8 mouse cellular contexts compared by ENCODE assay signal in the genomic region with DNA sequence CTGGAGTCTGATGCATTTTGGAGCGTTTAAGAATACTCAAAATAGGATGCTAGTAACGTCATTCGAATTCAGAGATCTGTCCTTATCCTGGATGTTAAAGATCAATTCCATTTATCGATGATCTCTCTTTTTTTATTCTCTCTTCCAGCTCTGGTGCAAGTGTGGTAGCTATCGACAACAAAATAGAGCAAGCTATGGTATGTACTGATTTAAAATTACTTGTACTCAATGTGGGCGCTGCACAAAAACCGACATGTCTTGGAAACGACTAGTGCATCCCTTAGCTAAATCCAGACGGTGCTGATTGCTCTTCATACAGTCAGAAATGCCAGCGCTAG. TPM values are rescaled to one million over a fixed set of nuclear protein-coding genes. Genes with fewer than 3 reads are reported as not detected.
DNase-seq lines count a peak whose midpoint lies in the region; ATAC-seq and TF ChIP-seq lines count a peak whose summit lies in the region.

No protein-coding gene starts in this region.

- peak overlapping the region; percentile 99 for H3K27ac ChIP-seq in heart, postnatal 0 days (ENCODE audit: low read depth)
- no peak overlapping the region; the same call in 1 of the 2 replicates for H3K27ac ChIP-seq in MEL (ENCODE audit: control insufficient read depth, low read depth, low read length)
- peak overlapping the region; percentile 100 for H3K27ac ChIP-seq in hindbrain, embryonic 10.5 days
- H3K27ac ChIP-seq in midbrain, embryonic 10.5 days (replicated peaks) = peak overlapping the region; percentile 100

- WGBS in heart, postnatal 0 days = under 1% methylated on average over 10 of the region's 10 CpGs
- 2% methylated on average over 10 of the region's 10 CpGs for WGBS in hindbrain, embryonic 10.5 days
- 2% methylated on average over 10 of the region's 10 CpGs for WGBS in midbrain, embryonic 10.5 days

- no peak for TF ChIP-seq RAD21 in MEL (IDR thresholded peaks at IDR 0.05; ENCODE audit: low read depth, low read length)

- H3K4me2 ChIP-seq in heart, postnatal 0 days (ENCODE audit: low read depth, low read length) = peak overlapping the region; percentile 74

- peak overlapping the region; percentile 73 for H3K4me3 ChIP-seq in heart, postnatal 0 days (ENCODE audit: low read depth, low read length)
- peak overlapping the region; percentile 60 to 89 for H3K4me3 ChIP-seq in MEL (ENCODE audit: control insufficient read depth in 1 of 2, insufficient read depth in 1 of 2, low read depth in 2 of 2, low read length in 2 of 2)
- H3K4me3 ChIP-seq in hindbrain, embryonic 10.5 days = peak overlapping the region; percentile 80
- peak overlapping the region; percentile 80 for H3K4me3 ChIP-seq in midbrain, embryonic 10.5 days

- TF ChIP-seq POLR2A in MEL (IDR thresholded peaks at IDR 0.05; ENCODE audit: control insufficient read depth in 1 of 2, insufficient read depth in 1 of 2, low read depth in 1 of 2, low read length in 2 of 2, poor library complexity in 1 of 2) = 0 out of 4 replicates have a peak, but pooled peaks of 1 of the 2 experiments have one; percentile 33

- no peaks in the 10 kb centered on the region for H3K9me3 ChIP-seq in heart, postnatal 0 days (replicated peaks; ENCODE audit: control insufficient read depth, low read length)
- no peaks in the 10 kb centered on the region for H3K9me3 ChIP-seq in MEL (replicated peaks; ENCODE audit: insufficient read depth, low read length)
- no peaks in the 10 kb centered on the region for H3K9me3 ChIP-seq in hindbrain, embryonic 10.5 days
- no peaks in the 10 kb centered on the region for H3K9me3 ChIP-seq in midbrain, embryonic 10.5 days (replicated peaks)

- H3K36me3 ChIP-seq in heart, postnatal 0 days (replicated peaks; ENCODE audit: control insufficient read depth, insufficient read depth, low read length) = peaks cover 20% of the 10 kb centered on the region
- peaks cover 0 to 4% of the 10 kb centered on the region in 2 experiments; a peak in 2 of 4 replicates for H3K36me3 ChIP-seq in MEL (ENCODE audit: control insufficient read depth in 1 of 2, insufficient read depth in 2 of 2, low read length in 2 of 2)
- peaks cover 33% of the 10 kb centered on the region for H3K36me3 ChIP-seq in hindbrain, embryonic 10.5 days
- peaks cover 30% of the 10 kb centered on the region for H3K36me3 ChIP-seq in midbrain, embryonic 10.5 days

- H3K79me2 ChIP-seq in MEL (ENCODE audit: control insufficient read depth, insufficient read depth, low read length, poor library complexity) = no peaks in the 10 kb centered on the region; the same call in 1 of the 2 replicates

- peaks cover 14% of the 10 kb centered on the region; the same call in 1 of the 2 replicates for H3K4me1 ChIP-seq in heart, postnatal 0 days (ENCODE audit: control insufficient read depth, insufficient read depth)
- H3K4me1 ChIP-seq in MEL (ENCODE audit: control insufficient read depth in 1 of 2, insufficient read depth in 2 of 2, low read length in 2 of 2) = peaks cover 0 to 12% of the 10 kb centered on the region in 2 experiments; a peak in 2 of 4 replicates
- peaks cover 35% of the 10 kb centered on the region for H3K4me1 ChIP-seq in hindbrain, embryonic 10.5 days (replicated peaks)
- peaks cover 44% of the 10 kb centered on the region for H3K4me1 ChIP-seq in midbrain, embryonic 10.5 days

- H3K27me3 ChIP-seq in heart, postnatal 0 days (ENCODE audit: control insufficient read depth, insufficient read depth, low read length) = no peaks in the 10 kb centered on the region
- 0 out of 4 replicates have a peak, but pooled peaks cover 0 to 1% of the 10 kb centered on the region in 2 experiments for H3K27me3 ChIP-seq in MEL (ENCODE audit: control insufficient read depth in 1 of 2, insufficient read depth in 2 of 2, low read length in 2 of 2)
- no peaks in the 10 kb centered on the region for H3K27me3 ChIP-seq in hindbrain, embryonic 10.5 days (ENCODE audit: insufficient read depth, poor library complexity, severe bottlenecking)
- H3K27me3 ChIP-seq in midbrain, embryonic 10.5 days (ENCODE audit: low read depth, poor library complexity, severe bottlenecking) = no peaks in the 10 kb centered on the region

- intact Hi-C loops in left cerebral cortex, postnatal 10 days (cut with DNase I) = loop anchor here (2.0 to 5.0 kb wide), 5 partner anchors 52 to 370 kb away; a partner anchor contains a TSS

- ATAC-seq in heart, postnatal 0 days (ENCODE audit: insufficient read depth, low read depth) = no peak
- ATAC-seq in erythroid progenitor cell, adult 5-6 weeks (replicated peaks; ENCODE audit: low FRiP score, poor library complexity, severe bottlenecking) = no peak

- no peak for TF ChIP-seq EP300 in heart, postnatal 0 days (IDR thresholded peaks at IDR 0.05; ENCODE audit: low read depth)
- TF ChIP-seq EP300 in MEL (IDR thresholded peaks at IDR 0.05; ENCODE audit: low read depth in 1 of 2, low read length in 2 of 2) = no peak

- no peak for TF ChIP-seq CTCF in heart, postnatal 0 days (IDR thresholded peaks at IDR 0.05; ENCODE audit: low read depth)
- no peak for TF ChIP-seq CTCF in MEL (IDR thresholded peaks at IDR 0.05 in 2 of 3, conservative IDR thresholded peaks at IDR 0.05 in 1 of 3; ENCODE audit: control insufficient read depth in 1 of 3, insufficient read depth in 1 of 3, low read depth in 2 of 3, low read length in 3 of 3, poor library complexity in 1 of 3, severe bottlenecking in 1 of 3)

- DNase-seq in heart, postnatal 0 days (ENCODE audit: low spot score) = no peak
- no peak for DNase-seq in heart, adult 18-20 months
- no peak for DNase-seq in MEL (ENCODE audit: low read depth, low spot score)
- no peak for DNase-seq in hindbrain, embryonic 10.5 days (ENCODE audit: low spot score)
- no peak for DNase-seq in midbrain, embryonic 10.5 days (ENCODE audit: low spot score)
- DNase-seq in adrenal gland, postnatal 10 days = no peak
- DNase-seq in left cerebral cortex, postnatal 10 days (ENCODE audit: extremely low spot score in 1 of 2, low spot score in 2 of 2) = no peak

- peak overlapping the region; percentile 90 for H3K9ac ChIP-seq in heart, postnatal 0 days (replicated peaks; ENCODE audit: low read depth, low read length)
- H3K9ac ChIP-seq in MEL (ENCODE audit: control insufficient read depth, low read depth, low read length, poor library complexity, severe bottlenecking) = peak overlapping the region; percentile 66

TF ChIP-seq in MEL, 35 proteins besides CTCF, POLR2A, EP300 and RAD21:
- TF ChIP-seq CHD1 (IDR thresholded peaks at IDR 0.05; ENCODE audit: low read depth, low read length) (no peak), SIN3A (IDR thresholded peaks at IDR 0.05; ENCODE audit: low read length) (no peak), TBP (IDR thresholded peaks at IDR 0.05; ENCODE audit: low read depth, low read length) (0 out of 2 replicates have a peak, but pooled peaks have one; percentile 6), USF1 (IDR thresholded peaks at IDR 0.05; ENCODE audit: low read depth, low read length) (no peak), TAL1 (IDR thresholded peaks at IDR 0.05; ENCODE audit: low read length) (no peak), NRF1 (IDR thresholded peaks at IDR 0.05; ENCODE audit: insufficient read depth, low read depth, low read length, poor library complexity, severe bottlenecking) (no peak), GATA1 (IDR thresholded peaks at IDR 0.05; ENCODE audit: low read depth, low read length) (no peak), SMC3 (IDR thresholded peaks at IDR 0.05; ENCODE audit: low read depth, low read length) (no peak)
TF ChIP-seq in MEL: peak in this region for 1.

RNA-seq across cellular contexts. Expression of a gene that starts 51.6 kb away (rescaled TPM):
- 0.54 and 7.2 TPM in 2 replicates for total RNA-seq in heart, postnatal 0 days (2014; rRNA removed; ENCODE audit: low replicate concordance)
- 2.3 and 3.1 TPM in 2 replicates for polyA plus RNA-seq in heart, postnatal 0 days (2015; fragmentation: Nextera tagmentation; extraction: Ambion mirVana)
- 1 to 10 TPM in 1 of 2 experiments, under 1 TPM in 1; 0.75 to 1.1 TPM for total RNA-seq in heart, adult 18-20 months (2021)
- 0.26 and 0.42 TPM in 2 replicates for total RNA-seq in MEL (2012; rRNA removed)
- polyA plus RNA-seq in MEL (2012; ENCODE audit: insufficient read depth in 1 of 2, insufficient read length in 2 of 2, low read depth in 1 of 2, low replicate concordance in 2 of 2, missing spikeins in 1 of 2) = under 1 TPM in 1 of 2 experiments, not detected in 1; 0.56 TPM
- 26.3 and 43.3 TPM in 2 replicates for polyA plus RNA-seq in hindbrain, embryonic 10.5 days (2016; fragmentation: Nextera tagmentation; extraction: Ambion mirVana)
- 30.2 and 37.3 TPM in 2 replicates for polyA plus RNA-seq in midbrain, embryonic 10.5 days (2016; fragmentation: Nextera tagmentation; extraction: Ambion mirVana)
- 1 to 10 TPM; 7.2 to 9.6 TPM for total RNA-seq in adrenal gland, postnatal 10 days (2021)
- total RNA-seq in left cerebral cortex, postnatal 10 days (2021) = 100 to 1,000 TPM; 170 to 173 TPM
- total RNA-seq in erythroid progenitor cell, adult 5-6 weeks (2015; ENCODE audit: low replicate concordance) = not detected in 2 replicates
- not detected in 2 replicates for total RNA-seq in erythroid progenitor cell, adult 5-6 weeks (2017; ENCODE audit: low replicate concordance)

Comparison
In these comparisons a context has a peak if more than half of its experiments do, and no peak if none do; other contexts are left out.
1. RNA of a gene that starts 51.6 kb away (total RNA-seq): 170 to 173 TPM in left cerebral cortex, postnatal 10 days; 7.2 to 9.6 TPM in adrenal gland, postnatal 10 days, 0.54 to 7.2 TPM in heart, postnatal 0 days, 0.75 to 1.1 TPM in heart, adult 18-20 months, 0.26 to 0.42 TPM in MEL and not detected in erythroid progenitor cell, adult 5-6 weeks; every median in the first group is over 10 times any median in the second.
2. Peak in every context shown above with its lines, with median percentiles within 50 percentile points of each other: H3K4me3 ChIP-seq.